Mouse (Mus musculus): ENCODE data around the gene Psmd4.
"Not testable (repeated sequence)": the region's sequence is repeated elsewhere in the genome, so short reads cannot be mapped to it uniquely, and the experiment has no call there.

Gene Psmd4

GRCm38 (mm10) chr3:95024551-95024950 is 17.9 kb downstream of the Psmd4 start:
- DNase-seq (ENCODE audit: low read depth), result no peak

DNA sequence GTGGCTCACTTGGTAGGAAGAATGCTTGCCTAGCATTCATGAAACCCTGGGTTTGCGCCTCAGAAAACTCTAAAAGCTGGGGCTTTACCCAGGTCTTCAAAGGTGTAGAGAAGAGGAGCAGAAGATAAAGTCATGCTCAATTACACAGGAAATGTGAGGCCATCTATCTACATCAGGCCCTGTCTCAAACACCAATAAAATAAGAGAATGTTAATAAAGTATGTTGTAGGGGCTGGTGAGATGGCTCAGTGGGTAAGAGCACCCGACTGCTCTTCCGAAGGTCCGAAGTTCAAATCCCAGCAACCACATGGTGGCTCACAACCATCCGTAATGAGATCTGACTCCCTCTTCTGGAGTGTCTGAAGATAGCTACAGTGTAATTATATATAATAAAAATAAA is 21.5 kb downstream of the Psmd4 start:
- not testable (repeated sequence) for DNase-seq (ENCODE audit: low read depth)

DNA sequence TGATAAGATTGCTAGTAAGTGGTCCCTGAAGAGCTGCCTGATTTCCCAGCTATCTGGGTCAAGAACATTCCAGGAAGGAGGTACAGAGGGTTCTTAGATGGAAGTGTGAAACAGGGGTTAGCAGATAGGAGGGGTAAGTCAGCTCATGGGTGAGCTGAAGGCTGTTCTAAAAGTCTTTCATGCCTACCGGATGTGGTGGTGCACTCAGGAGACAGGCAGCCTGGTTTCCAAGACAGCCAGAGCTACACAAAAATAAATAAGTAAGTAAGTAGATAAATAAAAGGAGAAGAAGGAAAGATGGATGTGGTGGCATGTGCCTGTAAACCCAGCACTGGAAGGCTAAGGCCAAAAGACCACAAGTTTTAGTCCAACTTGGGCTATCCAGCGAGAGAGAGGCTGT is 23.7 kb downstream of the Psmd4 start:
- peak; percentile 75 for DNase-seq (ENCODE audit: low read depth)

GRCm38 (mm10) chr3:95016532-95017056 is 25.8 kb downstream of the Psmd4 start:
- DNase-seq (ENCODE audit: low read depth), result no peak

GRCm38 (mm10) chr3:95015891-95016531 is 26.4 kb downstream of the Psmd4 start:
- peak; percentile 96 for DNase-seq (ENCODE audit: low read depth)

DNA sequence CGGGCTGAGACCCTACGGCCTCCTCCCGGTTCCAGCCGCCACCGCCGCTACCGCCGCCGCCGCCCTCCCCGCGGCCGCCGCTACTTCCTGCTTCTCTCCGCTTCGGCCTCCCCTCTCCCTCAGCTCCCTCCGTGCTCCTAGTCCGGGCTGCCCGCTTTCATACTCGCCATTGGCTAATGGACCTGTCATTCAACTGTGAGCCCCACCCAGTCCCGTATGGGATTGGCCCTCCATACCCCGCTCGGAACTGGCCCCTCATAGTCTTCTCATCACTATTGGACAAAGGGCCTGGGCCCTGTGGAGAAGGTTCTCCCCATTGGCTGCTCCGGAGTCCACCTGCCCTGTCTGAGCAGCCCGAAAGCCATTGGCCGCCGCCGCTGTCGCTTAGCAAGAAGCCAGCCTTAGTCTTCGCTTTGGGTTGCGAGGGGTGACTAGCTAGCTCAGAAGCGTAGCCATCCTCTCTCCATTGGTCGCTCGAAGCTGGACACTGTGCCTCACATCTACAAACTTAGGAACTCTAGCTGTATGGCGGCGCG is 27.0 kb downstream of the Psmd4 start, which contains the start of gene Zfp687:
Zfp687 (minus strand) TSS at position 112 of the 536 bp plus-strand sequence.
- peak; percentile 100 for DNase-seq (ENCODE audit: low read depth)

DNA sequence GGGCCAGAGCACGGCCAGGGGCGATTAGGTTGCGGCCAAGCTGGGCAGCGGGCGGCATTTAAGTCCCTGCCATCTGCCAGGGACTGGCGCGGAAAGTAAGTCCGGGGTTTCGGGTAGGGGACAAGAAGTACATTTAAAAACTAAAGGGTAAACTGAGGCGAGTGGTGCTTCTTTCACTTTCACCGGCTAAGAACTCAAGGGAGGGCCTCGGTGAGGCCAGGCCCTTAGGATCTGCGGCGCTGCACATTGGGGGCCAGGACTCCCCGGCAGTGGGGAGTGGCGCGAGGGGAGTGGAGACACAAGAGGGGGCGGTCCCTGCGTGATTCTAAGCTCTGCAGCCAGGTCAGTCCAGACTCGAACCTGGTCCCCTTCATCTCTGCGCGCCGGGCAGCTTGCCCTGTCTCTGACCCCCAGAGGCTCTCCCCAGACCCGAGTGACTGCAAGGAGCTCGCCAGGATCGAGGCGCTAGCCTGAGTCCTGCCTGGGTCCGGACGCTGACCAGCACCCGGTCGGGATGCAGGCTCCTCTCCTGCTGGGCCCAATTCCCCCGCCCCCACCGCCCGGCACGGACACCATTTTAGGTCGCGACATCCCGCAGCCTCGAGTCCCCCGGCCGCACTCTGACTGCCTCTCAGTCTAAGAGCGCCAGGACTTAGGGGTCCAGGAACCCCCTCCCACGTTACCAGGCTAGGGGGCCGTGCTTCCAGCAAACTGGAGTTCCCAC is 27.8 kb downstream of the Psmd4 start:
- DNase-seq (ENCODE audit: low read depth), result peak; percentile 67

GRCm38 (mm10) chr3:95013699-95014427 is 28.6 kb downstream of the Psmd4 start:
- DNase-seq (ENCODE audit: low read depth), result peak; percentile 27

DNA sequence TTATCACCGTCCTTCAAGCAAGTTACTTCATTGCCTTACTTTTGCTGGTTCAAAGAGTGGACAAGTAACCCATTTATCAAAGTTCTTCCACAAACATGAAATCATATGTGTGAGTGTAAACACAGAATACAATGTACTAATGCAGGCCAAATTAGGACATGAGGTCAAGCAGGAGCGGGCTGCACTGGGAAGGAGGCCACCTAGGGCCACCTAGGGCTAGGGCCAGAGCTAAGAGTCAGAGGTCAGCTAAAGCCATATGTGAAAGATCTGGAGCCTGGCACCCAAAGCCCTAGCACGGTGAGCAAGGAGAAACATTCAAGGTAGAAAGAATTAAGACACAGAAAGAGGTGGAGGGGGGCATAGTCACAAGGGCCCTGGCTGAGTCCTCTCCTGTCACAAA is 29.4 kb downstream of the Psmd4 start:
- DNase-seq (ENCODE audit: low read depth), result no peak

GRCm38 (mm10) chr3:95010396-95010795 is 32.0 kb downstream of the Psmd4 start:
- DNase-seq (ENCODE audit: low read depth), result no peak

DNA sequence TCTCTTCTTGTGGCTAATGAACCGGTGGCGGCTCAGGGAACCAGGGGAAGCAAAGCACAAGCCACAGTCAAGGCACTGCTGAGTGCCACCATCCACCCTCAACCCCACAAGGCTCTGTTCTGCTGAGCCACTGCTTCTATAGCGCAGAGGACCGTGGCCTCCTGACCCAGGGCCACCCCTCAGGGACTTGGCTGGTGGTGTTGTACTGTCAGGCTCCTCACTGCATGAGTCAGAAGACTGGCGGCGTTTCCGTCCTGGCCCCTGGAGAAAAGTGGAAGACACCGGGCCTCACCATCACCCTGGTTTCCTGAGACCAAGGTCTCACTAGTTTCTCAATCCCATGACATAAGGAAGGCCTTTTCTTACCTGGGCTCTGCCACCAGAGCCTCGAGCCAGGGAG is 34.7 kb downstream of the Psmd4 start:
- DNase-seq (ENCODE audit: low read depth), result no peak

- no peak for DNase-seq (ENCODE audit: low read depth)
Observed at GRCm38 (mm10) chr3:95005651-95006050, 36.8 kb downstream of the Psmd4 start.

GRCm38 (mm10) chr3:95003273-95003672 is 39.1 kb downstream of the Psmd4 start:
- no peak for DNase-seq (ENCODE audit: low read depth)

DNA sequence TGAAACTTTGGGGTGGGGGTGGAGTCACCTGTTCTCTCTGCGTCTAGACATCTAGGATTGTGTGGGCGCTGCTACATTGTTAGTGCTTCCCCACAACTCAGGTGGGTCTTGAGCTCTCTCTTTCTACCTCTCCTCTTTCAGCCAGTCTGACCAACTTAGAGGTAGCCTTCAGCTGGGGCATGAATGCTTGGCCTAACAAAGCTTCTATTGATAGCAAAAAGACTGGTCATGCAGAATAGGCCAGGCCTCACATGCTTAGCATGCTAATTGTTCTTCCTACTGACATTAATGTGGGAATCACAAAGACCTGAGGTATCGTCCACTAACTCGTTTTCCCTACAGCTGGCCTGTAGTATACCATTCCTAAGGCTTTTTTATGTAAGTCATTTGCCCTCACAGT is 39.8 kb downstream of the Psmd4 start:
- no peak for DNase-seq (ENCODE audit: low read depth)

DNA sequence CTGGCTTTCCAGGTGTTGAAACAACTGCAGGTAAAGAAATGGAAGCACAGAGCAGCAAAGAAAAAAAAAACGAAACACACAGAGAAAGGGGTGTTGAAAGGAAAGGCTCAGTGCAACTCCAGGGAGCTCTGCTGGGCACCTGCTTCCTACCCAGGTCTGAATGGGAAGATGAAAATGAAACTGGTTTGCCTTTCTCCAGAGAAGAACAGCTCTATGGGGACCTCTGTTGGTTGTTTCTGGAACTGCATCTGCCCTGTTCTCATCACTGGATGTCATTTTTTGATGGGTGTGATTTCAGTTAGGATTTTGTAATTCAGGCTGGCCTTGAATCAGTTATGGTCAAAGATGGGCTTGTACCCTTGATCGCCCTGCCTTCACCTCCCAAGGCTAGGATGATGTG is 45.5 kb downstream of the Psmd4 start:
- peak; percentile 94 for DNase-seq (ENCODE audit: low read depth)

DNA sequence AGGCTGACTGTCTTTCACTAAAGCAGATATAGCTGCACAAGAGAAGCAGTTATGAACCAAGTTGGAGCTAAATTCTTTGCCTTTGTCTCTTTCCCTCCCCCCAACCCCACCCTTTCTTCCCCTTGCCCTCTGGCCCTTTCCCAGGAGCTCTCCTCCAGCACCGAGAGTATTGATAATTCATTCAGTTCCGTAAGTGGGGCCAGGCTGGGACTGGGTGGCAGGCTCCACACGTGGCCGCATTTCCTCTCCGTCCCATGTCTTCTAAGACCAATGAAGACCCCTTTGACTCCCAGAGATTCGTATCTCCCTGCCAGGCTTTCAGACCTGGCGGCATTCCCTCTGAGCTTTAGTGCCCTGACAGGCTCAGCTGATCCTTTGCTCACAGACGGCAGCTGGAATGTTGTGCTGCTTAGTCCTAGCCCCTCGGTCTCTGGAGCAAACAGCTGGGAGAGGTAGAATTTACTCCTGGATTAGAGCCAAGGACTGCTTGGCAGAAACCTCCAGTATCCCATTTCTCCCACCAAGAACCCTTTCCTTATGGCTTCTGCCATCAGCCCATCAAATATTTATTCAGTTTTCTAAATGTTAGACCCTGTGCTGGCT is 53.2 kb downstream of the Psmd4 start:
- DNase-seq (ENCODE audit: low read depth), result no peak

DNA sequence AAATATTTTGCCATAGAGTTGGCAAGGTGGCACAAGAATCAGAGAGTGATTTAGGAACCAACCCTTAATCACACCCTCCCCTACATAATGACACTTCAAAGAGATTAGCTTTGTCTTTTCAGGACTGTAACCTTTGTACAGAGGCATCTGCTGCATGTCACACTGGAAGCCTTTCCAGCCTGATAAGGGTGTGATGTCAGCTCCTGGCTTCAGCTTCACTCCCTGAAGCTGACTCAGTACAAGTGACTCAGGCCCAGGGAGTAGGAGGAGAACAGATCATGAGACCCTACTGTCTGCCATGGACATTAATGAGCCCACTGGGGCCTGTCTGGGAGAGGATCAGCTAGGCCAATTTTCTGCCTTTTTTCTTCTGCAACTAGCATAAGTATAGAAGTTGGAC is 54.8 kb downstream of the Psmd4 start:
- no peak for DNase-seq (ENCODE audit: low read depth)

GRCm38 (mm10) chr3:94985513-94985912 is 56.9 kb downstream of the Psmd4 start:
- no peak for DNase-seq (ENCODE audit: low read depth)

DNA sequence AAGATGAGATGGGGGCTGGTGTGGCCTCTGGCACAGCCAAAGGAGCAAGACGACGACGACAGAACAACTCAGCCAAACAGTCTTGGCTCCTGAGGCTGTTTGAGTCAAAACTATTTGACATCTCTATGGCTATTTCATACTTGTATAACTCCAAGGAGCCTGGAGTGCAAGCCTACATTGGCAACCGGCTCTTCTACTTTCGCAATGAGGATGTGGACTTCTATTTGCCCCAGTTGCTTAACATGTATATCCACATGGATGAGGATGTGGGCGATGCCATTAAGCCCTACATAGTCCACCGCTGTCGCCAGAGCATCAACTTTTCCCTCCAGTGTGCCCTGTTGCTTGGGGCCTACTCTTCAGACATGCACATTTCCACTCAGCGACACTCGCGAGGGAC is 58.1 kb downstream of the Psmd4 start:
- DNase-seq (ENCODE audit: low read depth), result no peak
